Mouse (Mus musculus): Measurements from ENCODE around the gene Zfp882. TPM values are rescaled to one million over a fixed set of nuclear protein-coding genes. Genes with fewer than 3 reads are reported as not detected.
"Not testable (repeated sequence)": the region's sequence is repeated elsewhere in the genome, so short reads cannot be mapped to it uniquely, and the experiment has no call there.

The Zfp882 gene
- total RNA-seq, 2 experiments from 2014 or later = 15.7 to 17.0 TPM

GRCm38 (mm10) chr8:71952961-71953700 is 44.7 kb downstream of the Zfp882 start:
- DNase-seq = not testable (repeated sequence)

- no peak for DNase-seq
Measured at GRCm38 (mm10) chr8:71954666-71955065, 46.3 kb downstream of the Zfp882 start.

- no peak for DNase-seq
Measured at GRCm38 (mm10) chr8:71960483-71960882, 52.1 kb downstream of the Zfp882 start.

- DNase-seq = no peak
Measured at GRCm38 (mm10) chr8:71961796-71962195, 53.4 kb downstream of the Zfp882 start.

- no peak for DNase-seq
Measured at GRCm38 (mm10) chr8:71964051-71964450, 55.6 kb downstream of the Zfp882 start.

- no peak for DNase-seq
Measured at GRCm38 (mm10) chr8:71965166-71965565, 56.8 kb downstream of the Zfp882 start.

Other genes with a start within 250 kb of the Zfp882 start
- 100 to 1,000 TPM; 268 to 288 TPM for gene Unc13a, start 236.9 kb upstream of the Zfp882 start, total RNA-seq (2021)
- 1 to 10 TPM; 5.2 TPM for gene Jak3, start 232.3 kb upstream of the Zfp882 start, total RNA-seq (2021)
- 1 to 10 TPM in 1 of 2 experiments, not detected in 1; 3.6 TPM for gene Insl3, start 219.4 kb upstream of the Zfp882 start, total RNA-seq (2021)
- under 1 TPM; 0.40 to 0.91 TPM for gene B3gnt3, start 206.8 kb upstream of the Zfp882 start, total RNA-seq (2021)
- 100 to 1,000 TPM; 103 to 114 TPM for gene Fcho1, start 182.9 kb upstream of the Zfp882 start, total RNA-seq (2021)
- 10 to 100 TPM; 10.4 to 13.1 TPM for gene Zfp709, start 26.6 kb upstream of the Zfp882 start, total RNA-seq (2021)
- 10 to 100 TPM; 27.4 to 28.8 TPM for gene Zfp617, start within 50 bp of the Zfp882 start, total RNA-seq (2021)
- 10 to 100 TPM; 18.3 to 21.7 TPM for gene Zfp961, start 42.4 kb downstream of the Zfp882 start, total RNA-seq (2021)
- not detected for gene Cyp4f18, start 101.0 kb downstream of the Zfp882 start, total RNA-seq (2021)
- not detected for gene Olfr372, start 132.6 kb downstream of the Zfp882 start, total RNA-seq (2021)
- gene Olfr373, start 174.6 kb downstream of the Zfp882 start, total RNA-seq (2021) = not detected
- gene Olfr374, start 198.4 kb downstream of the Zfp882 start, total RNA-seq (2021) = not detected
- 10 to 100 TPM; 22.3 to 27.6 TPM for gene Tpm4, start 226.4 kb downstream of the Zfp882 start, total RNA-seq (2021)

Measured in layer of hippocampus, postnatal 36 days (tissue).